Mouse (Mus musculus) limb, embryonic 12.5 days (tissue): ENCODE results near the gene Styxl1. TPM values are rescaled to one million over a fixed set of nuclear protein-coding genes. Genes with fewer than 3 reads are reported as not detected.

Experiments used
- microRNA-seq: library from miRNA; unstranded; fragments of <30 nt; microRNA quantifications from one replicate; pipeline ENCODE4, GENCODE M21; 2017
- polyA plus RNA-seq: library from polyadenylated mRNA; unstranded; fragments of >200 nt; fragmentation: Nextera tagmentation; extraction: Ambion mirVana; gene quantifications from 2 replicates; pipeline ENCODE4 v1.2.1, GENCODE M21; 2016

Styxl1 gene
- polyA plus RNA-seq, 1 experiment from 2014 or later, result not detected

Small RNA genes within 50 kb of the gene (microRNA-seq; reads per million reads assigned to microRNA genes)
- not detected for gene Mir7034

Other genes with a start within 250 kb of the Styxl1 start
- gene Hip1, start 233.3 kb downstream of the Styxl1 start, polyA plus RNA-seq, result 50.7 and 54.8 TPM in 2 replicates
- gene Ccl26, start 214.8 kb downstream of the Styxl1 start, polyA plus RNA-seq, result not detected in 2 replicates
- 0.31 and 0.68 TPM in 2 replicates for gene Ccl24, start 205.3 kb downstream of the Styxl1 start, polyA plus RNA-seq
- gene Rhbdd2, start 145.8 kb downstream of the Styxl1 start, polyA plus RNA-seq, result 47.7 and 52.2 TPM in 2 replicates
- gene Por, start 108.4 kb downstream of the Styxl1 start, polyA plus RNA-seq, result 114 and 120 TPM in 2 replicates
- 47.9 and 52.5 TPM in 2 replicates for gene Tmem120a, start 33.9 kb downstream of the Styxl1 start, polyA plus RNA-seq
- gene Mdh2, start 95 bp upstream of the Styxl1 start, polyA plus RNA-seq, result 478 and 499 TPM in 2 replicates
- 0.13 and 0.43 TPM in 2 replicates for gene Srrm3, start 28.5 kb upstream of the Styxl1 start, polyA plus RNA-seq
- gene Hspb1, start 109.5 kb upstream of the Styxl1 start, polyA plus RNA-seq, result 59.6 and 66.8 TPM in 2 replicates
- 180 and 182 TPM in 2 replicates for gene Ywhag, start 156.2 kb upstream of the Styxl1 start, polyA plus RNA-seq
- gene Ssc4d, start 196.1 kb upstream of the Styxl1 start, polyA plus RNA-seq, result 4.8 and 5.6 TPM in 2 replicates
- gene Zp3, start 201.7 kb upstream of the Styxl1 start, polyA plus RNA-seq, result not detected in 2 replicates
- gene Dtx2, start 216.4 kb upstream of the Styxl1 start, polyA plus RNA-seq, result 39.2 and 40.4 TPM in 2 replicates